Mouse (Mus musculus): Measurements from ENCODE around the gene S100a3. TPM values are rescaled to one million over a fixed set of nuclear protein-coding genes. Genes with fewer than 3 reads are reported as not detected.
A peak's percentile ranks its signal among the peaks of the same experiment; 100 is the strongest.

S100a3 gene
- polyA plus RNA-seq, 1 experiment = 0.46 TPM

GRCm38 (mm10) chr3:90587361-90588101 is 27.2 kb downstream of the S100a3 start:
- DNase-seq (ENCODE audit: low read depth in 1 of 2, low spot score in 2 of 2) = no peak
- H3K36me3 ChIP-seq (ENCODE audit: control insufficient read depth, insufficient read depth, low read length) = no peaks in the 10 kb centered on the region
- H3K27ac ChIP-seq (ENCODE audit: insufficient read depth, low read length) = peak overlapping the region; percentile 87
- no peaks in the 10 kb centered on the region for H3K27me3 ChIP-seq (ENCODE audit: control insufficient read depth, insufficient read depth, low read length)
- WGBS = 60% methylated on average over 14 of the region's 14 CpGs
- H3K4me1 ChIP-seq (ENCODE audit: control insufficient read depth, insufficient read depth, insufficient read length) = peaks cover 40% of the 10 kb centered on the region; the same call in 1 of the 2 replicates
- peak overlapping the region; percentile 2; the same call in 1 of the 2 replicates for H3K4me3 ChIP-seq (ENCODE audit: extremely low read depth, insufficient read depth, insufficient read length)
- TF ChIP-seq CTCF (IDR thresholded peaks at IDR 0.05; ENCODE audit: extremely low read depth, insufficient read depth, insufficient read length, insufficient replicate concordance) (no peak), POLR2A (IDR thresholded peaks at IDR 0.05; ENCODE audit: low read depth, low read length) (no peak)

DNA sequence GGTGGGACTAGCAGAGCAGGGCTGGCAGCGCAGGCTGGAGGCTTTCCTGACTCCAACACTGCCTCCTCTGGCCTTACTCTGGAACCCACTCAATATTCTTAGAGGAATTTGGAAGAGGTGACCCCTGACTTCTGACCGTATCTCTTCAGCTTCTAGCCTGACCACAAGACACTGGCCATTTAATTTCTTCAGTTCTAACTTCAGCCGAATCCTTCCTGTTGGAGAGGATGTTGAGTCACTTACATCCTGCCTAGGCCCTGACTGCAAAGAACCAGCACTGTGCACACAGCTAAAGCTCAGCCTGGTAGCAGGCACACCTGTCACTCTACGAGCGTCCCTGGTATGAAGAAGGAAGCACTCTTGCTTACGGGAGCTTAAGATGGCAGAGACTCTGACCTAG is 29.0 kb downstream of the S100a3 start:
- Histone ChIP-seq H3K4me1 (ENCODE audit: control insufficient read depth, insufficient read depth, insufficient read length) (peaks cover 37% of the 10 kb centered on the region; the same call in 1 of the 2 replicates), H3K4me3 (ENCODE audit: extremely low read depth, insufficient read depth, insufficient read length) (no peak overlapping the region), H3K27ac (ENCODE audit: insufficient read depth, low read length) (peak overlapping the region; percentile 49), H3K27me3 (ENCODE audit: control insufficient read depth, insufficient read depth, low read length) (no peaks in the 10 kb centered on the region), H3K36me3 (ENCODE audit: control insufficient read depth, insufficient read depth, low read length) (no peaks in the 10 kb centered on the region)
- no peak for DNase-seq (ENCODE audit: low read depth in 1 of 2, low spot score in 2 of 2)
- TF ChIP-seq CTCF (IDR thresholded peaks at IDR 0.05; ENCODE audit: extremely low read depth, insufficient read depth, insufficient read length, insufficient replicate concordance) (no peak), POLR2A (IDR thresholded peaks at IDR 0.05; ENCODE audit: low read depth, low read length) (no peak)
- 32% methylated on average over 6 of the region's 6 CpGs for WGBS

- Histone ChIP-seq H3K27me3 (ENCODE audit: control insufficient read depth, insufficient read depth, low read length) (no peaks in the 10 kb centered on the region), H3K4me3 (ENCODE audit: extremely low read depth, insufficient read depth, insufficient read length) (no peak within 1 kb of the TSS), H3K4me1 (ENCODE audit: control insufficient read depth, insufficient read depth, insufficient read length) (peaks cover 37% of the 10 kb centered on the region; the same call in 1 of the 2 replicates), H3K36me3 (ENCODE audit: control insufficient read depth, insufficient read depth, low read length) (no peaks in the 10 kb centered on the region), H3K27ac (ENCODE audit: insufficient read depth, low read length) (peak within 1 kb of the TSS; percentile 49)
- 79% methylated on average over 8 of the region's 8 CpGs for WGBS
- no peak for DNase-seq (ENCODE audit: low read depth in 1 of 2, low spot score in 2 of 2)
- TF ChIP-seq CTCF (IDR thresholded peaks at IDR 0.05; ENCODE audit: extremely low read depth, insufficient read depth, insufficient read length, insufficient replicate concordance) = no peak
- TF ChIP-seq POLR2A (IDR thresholded peaks at IDR 0.05; ENCODE audit: low read depth, low read length) = no peak
Observed at GRCm38 (mm10) chr3:90589947-90590346, 29.6 kb downstream of the S100a3 start, which contains the start of gene S100a2. S100a2 (plus strand) TSS chr3:90590247.

DNA sequence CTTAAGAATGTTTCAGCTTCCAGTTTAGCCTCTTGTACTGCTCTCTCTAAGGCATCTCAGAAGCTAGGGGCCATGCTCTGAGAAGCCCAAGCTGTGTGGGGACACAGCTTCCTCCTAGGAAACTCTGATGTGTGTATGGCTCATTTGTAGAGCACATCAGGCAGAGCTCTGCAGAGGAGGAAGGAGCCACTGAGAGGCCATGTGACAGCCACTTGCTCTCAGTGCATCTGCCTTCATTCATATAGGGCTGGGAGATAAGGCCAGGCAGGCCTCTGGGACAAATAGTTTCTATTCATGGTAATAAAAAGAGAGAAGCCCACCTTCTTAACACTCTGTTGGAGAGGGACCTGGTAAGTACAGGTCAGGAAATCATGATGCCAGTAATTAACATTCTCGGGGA is 34.1 kb downstream of the S100a3 start:
- no peaks in the 10 kb centered on the region for H3K36me3 ChIP-seq (ENCODE audit: control insufficient read depth, insufficient read depth, low read length)
- TF ChIP-seq POLR2A (IDR thresholded peaks at IDR 0.05; ENCODE audit: low read depth, low read length) = no peak
- no peak for TF ChIP-seq CTCF (IDR thresholded peaks at IDR 0.05; ENCODE audit: extremely low read depth, insufficient read depth, insufficient read length, insufficient replicate concordance)
- no peak for DNase-seq (ENCODE audit: low read depth in 1 of 2, low spot score in 2 of 2)
- no peak overlapping the region for H3K27ac ChIP-seq (ENCODE audit: insufficient read depth, low read length)
- no peaks in the 10 kb centered on the region for H3K27me3 ChIP-seq (ENCODE audit: control insufficient read depth, insufficient read depth, low read length)
- no peak overlapping the region for H3K4me3 ChIP-seq (ENCODE audit: extremely low read depth, insufficient read depth, insufficient read length)
- WGBS = 89% methylated on average over 1 of the region's 1 CpGs
- peaks cover 8% of the 10 kb centered on the region; the same call in 1 of the 2 replicates for H3K4me1 ChIP-seq (ENCODE audit: control insufficient read depth, insufficient read depth, insufficient read length)

- no peaks in the 10 kb centered on the region for H3K36me3 ChIP-seq (ENCODE audit: control insufficient read depth, insufficient read depth, low read length)
- TF ChIP-seq POLR2A (IDR thresholded peaks at IDR 0.05; ENCODE audit: low read depth, low read length) = no peak
- no peak for TF ChIP-seq CTCF (IDR thresholded peaks at IDR 0.05; ENCODE audit: extremely low read depth, insufficient read depth, insufficient read length, insufficient replicate concordance)
- 82% methylated on average over 5 of the region's 5 CpGs for WGBS
- H3K27me3 ChIP-seq (ENCODE audit: control insufficient read depth, insufficient read depth, low read length) = no peaks in the 10 kb centered on the region
- DNase-seq (ENCODE audit: low read depth in 1 of 2, low spot score in 2 of 2) = no peak
- H3K27ac ChIP-seq (ENCODE audit: insufficient read depth, low read length) = no peak overlapping the region
- no peaks in the 10 kb centered on the region for H3K4me1 ChIP-seq (ENCODE audit: control insufficient read depth, insufficient read depth, insufficient read length)
- H3K4me3 ChIP-seq (ENCODE audit: extremely low read depth, insufficient read depth, insufficient read length) = no peak overlapping the region
Observed at GRCm38 (mm10) chr3:90595556-90595955, 35.2 kb downstream of the S100a3 start.

DNA sequence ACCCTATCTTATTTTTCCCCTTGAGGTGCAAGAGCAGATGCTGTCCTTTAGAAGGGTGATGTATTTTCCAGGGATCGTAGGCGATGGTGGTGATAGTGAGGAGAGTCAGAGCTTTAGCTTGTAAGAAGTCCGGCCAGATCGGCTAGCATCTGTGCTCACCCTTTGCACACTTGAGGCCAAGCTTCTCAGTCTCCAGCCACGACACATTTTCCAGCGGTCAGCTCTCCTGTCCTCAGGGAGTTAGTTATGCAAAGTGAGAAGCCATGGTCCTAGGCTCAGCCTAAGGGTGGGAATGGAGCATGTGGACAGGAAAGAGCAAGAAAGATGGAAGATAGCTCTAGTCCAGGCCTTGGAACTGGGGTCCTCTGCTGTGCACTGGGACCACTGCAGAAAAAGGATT is 36.4 kb downstream of the S100a3 start:
- 92% methylated on average over 6 of the region's 6 CpGs for WGBS

GRCm38 (mm10) chr3:90597736-90598135 is 37.4 kb downstream of the S100a3 start:
- no peaks in the 10 kb centered on the region for H3K36me3 ChIP-seq (ENCODE audit: control insufficient read depth, insufficient read depth, low read length)
- H3K27me3 ChIP-seq (ENCODE audit: control insufficient read depth, insufficient read depth, low read length) = no peaks in the 10 kb centered on the region
- no peak for DNase-seq (ENCODE audit: low read depth in 1 of 2, low spot score in 2 of 2)
- H3K27ac ChIP-seq (ENCODE audit: insufficient read depth, low read length) = no peak overlapping the region
- TF ChIP-seq POLR2A (IDR thresholded peaks at IDR 0.05; ENCODE audit: low read depth, low read length) = no peak
- TF ChIP-seq CTCF (IDR thresholded peaks at IDR 0.05; ENCODE audit: extremely low read depth, insufficient read depth, insufficient read length, insufficient replicate concordance) = no peak
- H3K4me1 ChIP-seq (ENCODE audit: control insufficient read depth, insufficient read depth, insufficient read length) = no peaks in the 10 kb centered on the region
- WGBS = 87% methylated on average over 6 of the region's 6 CpGs
- no peak overlapping the region for H3K4me3 ChIP-seq (ENCODE audit: extremely low read depth, insufficient read depth, insufficient read length)

More for the DNA sequence above, 36.4 kb downstream of the S100a3 start:
- no peak for DNase-seq (ENCODE audit: low read depth in 1 of 2, low spot score in 2 of 2)
- Histone ChIP-seq H3K27me3 (ENCODE audit: control insufficient read depth, insufficient read depth, low read length) (no peaks in the 10 kb centered on the region), H3K4me1 (ENCODE audit: control insufficient read depth, insufficient read depth, insufficient read length) (no peaks in the 10 kb centered on the region), H3K36me3 (ENCODE audit: control insufficient read depth, insufficient read depth, low read length) (no peaks in the 10 kb centered on the region), H3K4me3 (ENCODE audit: extremely low read depth, insufficient read depth, insufficient read length) (no peak overlapping the region), H3K27ac (ENCODE audit: insufficient read depth, low read length) (no peak overlapping the region)
- TF ChIP-seq CTCF (IDR thresholded peaks at IDR 0.05; ENCODE audit: extremely low read depth, insufficient read depth, insufficient read length, insufficient replicate concordance) (no peak), POLR2A (IDR thresholded peaks at IDR 0.05; ENCODE audit: low read depth, low read length) (no peak)

Measured in spleen, adult 2 months (tissue).